Mouse (Mus musculus) megakaryocyte, embryonic 14.5 days (primary cell): Measurements from ENCODE around the gene Lig1.
A peak's percentile ranks its signal among the peaks of the same experiment; 100 is the strongest.

Experiments used
- FLI1 ChIP-seq: IDR thresholded peaks from 2 replicates; pipeline ENCODE4 v1.6.1; 2012; ENCODE audit warnings: low read length, inconsistent platforms, mixed read lengths
- GATA1 ChIP-seq: IDR thresholded peaks from 3 replicates; pipeline ENCODE4 v1.6.1; 2012; ENCODE audit warnings: mixed read lengths, low read length, inconsistent platforms, borderline replicate concordance

DNA sequence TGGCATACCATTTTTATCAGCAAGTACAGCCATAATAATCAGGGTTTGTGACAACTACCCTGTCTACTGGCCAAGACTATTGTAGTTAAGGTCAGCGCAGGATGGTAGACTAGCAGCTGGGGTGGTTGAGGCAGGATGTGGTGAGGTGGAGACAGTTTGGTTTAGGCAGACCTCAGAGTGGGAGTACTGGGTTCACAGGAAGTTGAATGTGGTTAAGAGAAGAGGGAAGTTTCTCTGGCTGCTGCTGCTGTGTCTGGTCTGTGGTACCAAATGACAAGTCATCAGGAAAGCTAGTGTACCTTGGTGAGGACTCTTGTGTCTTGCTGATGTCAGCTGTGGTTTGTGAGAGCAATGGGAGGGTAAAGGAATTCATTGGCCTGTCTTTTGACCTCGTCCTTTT lies 25.7 kb downstream of the Lig1 start:
- no peak for TF ChIP-seq GATA1
- TF ChIP-seq FLI1 = peak; percentile 82
